Mouse (Mus musculus): ENCODE measurements at regions not wholly inside any gene's neighbourhood (a gene's known extent, or its start where the extent isn't known, plus 50 kb on each side); places are given as distances from the start of the nearest gene placed in this dataset.
A peak's percentile ranks its signal among the peaks of the same experiment; 100 is the strongest.

DNA sequence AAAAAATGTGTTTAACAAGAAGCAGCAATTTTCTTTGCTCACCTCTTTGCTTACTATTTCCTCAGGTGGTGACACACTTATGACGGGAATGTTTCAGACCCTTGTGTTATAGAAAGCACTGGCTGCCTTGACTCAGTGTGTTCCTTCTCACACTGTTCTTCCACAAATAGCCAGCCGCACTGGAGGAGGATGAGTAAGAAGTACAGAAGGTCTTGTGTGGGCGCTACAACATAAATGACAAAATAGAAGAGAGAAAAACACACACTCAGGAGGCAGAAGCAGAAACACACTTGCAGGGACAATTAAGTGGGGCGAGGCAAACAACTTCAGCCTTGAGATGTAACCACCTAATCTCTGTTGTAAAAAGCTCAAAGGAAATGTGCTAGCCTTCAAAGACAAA lies 292.2 kb upstream of the Pkn2 start:
- DNase-seq (ENCODE audit: low read depth): no peak

DNA sequence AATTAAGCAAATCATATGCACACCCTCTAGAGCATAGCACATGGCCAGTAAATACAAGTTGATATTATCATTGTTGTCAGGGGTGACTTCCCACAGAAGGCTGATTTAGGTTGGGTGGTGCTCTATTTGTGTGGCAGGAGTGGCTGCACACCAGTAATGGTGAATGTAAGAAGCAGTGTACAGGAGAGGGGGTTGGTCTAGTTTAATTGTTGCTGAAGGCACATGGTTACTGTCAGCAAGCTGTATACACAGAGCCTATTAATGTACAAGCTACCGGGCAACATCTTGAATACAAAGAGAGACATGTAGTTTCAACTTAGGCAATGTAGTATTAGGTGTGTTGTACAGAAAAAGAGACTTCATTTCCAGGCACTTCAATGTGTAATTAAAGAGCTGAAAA lies 280.6 kb upstream of the Pkn2 start:
- no peak for DNase-seq (ENCODE audit: low read depth)

DNA sequence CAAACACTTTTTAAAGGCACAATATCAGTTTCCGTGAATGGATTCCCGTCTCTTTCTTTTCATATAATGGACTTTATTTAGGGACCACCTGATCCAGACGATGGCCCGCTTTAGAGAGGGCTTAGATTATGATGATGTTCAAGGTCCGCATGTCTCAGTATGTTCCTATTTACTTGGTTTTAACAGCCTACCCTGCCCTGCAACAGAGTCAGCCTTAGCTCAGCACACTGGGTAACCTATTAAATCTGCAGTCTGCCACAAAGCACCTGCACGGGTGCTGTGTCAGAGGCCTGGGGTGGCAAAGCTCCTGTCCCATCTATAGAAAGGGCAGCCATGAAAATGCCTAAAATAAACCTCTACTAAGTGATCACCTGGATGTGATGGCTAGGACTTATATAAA lies 280.2 kb upstream of the Pkn2 start:
- no peak for DNase-seq (ENCODE audit: low read depth)

DNA sequence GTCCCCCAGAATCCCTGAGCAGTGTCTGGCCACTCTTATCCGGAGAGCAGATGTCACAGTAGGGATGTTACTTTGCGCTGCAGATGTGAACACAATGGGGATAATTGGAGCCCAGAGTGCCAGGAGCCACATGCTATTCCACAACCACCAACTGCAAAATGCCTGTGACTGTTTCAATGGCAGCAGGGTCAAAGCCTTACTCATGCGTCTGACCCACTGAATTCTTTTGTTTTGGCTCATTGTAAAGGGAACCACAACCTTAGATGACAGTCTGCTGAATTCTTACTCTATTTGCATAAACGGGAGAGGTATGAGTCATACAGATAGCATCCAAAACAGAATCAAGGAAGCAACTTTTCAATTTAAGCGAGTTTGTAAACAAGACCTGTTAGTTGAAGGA lies 276.8 kb upstream of the Pkn2 start:
- DNase-seq (ENCODE audit: low read depth): no peak

DNA sequence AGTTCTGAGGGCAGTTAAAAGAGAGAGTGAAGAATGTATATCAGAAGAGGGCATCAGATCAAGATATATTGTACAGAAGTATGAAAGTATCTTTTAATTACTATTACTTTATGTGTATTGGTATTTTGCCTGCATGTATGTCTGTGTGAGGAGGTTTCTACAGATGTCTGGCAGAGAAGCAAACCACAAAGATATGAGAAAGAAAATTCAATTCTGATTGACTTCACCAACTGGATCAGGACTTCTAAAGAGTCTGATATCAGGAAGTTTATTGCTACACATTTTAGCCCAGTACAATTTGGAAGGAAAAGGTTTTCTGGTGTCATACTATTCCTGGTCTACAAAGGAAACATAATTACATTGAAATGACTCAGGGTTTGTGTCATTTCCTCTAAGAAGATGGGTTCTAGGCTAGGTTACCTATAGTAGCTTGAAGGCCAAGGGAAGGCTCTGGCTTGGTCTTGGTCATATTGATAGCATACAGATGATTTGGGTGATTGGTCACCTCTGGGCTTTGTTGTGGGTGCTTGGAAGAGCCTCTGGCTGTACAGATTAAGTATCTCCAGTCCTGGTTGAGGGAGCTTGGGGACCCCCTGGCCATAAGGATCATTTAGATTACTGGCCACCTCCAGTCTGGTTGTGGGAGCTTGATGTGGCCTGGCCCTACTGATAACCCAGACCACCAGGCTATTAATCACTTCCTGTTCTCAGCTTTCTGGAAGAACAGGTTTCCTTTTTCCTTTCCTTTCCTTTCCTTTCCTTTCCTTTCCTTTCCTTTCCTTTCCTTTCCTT lies 275.1 kb upstream of the Pkn2 start:
- no peak for DNase-seq (ENCODE audit: low read depth)

DNA sequence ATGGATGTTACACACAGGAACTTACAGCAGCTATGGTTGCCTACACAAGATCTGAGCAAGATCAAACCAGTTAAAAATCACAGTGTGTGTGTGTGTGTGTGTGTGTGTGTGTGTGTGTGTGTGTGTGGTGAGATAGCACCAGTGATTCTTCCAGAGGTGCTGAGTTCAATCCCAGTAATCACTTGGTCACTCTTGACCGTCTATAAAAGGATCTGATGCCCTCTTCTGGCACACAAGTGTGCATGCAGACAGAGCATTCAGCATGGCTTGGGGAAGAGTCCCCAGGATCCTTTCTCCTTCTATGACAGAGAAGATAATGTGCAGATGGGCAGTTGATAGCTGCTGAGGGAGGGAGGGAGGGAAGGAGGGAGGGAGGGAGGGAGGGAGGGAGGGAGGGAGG lies 274.4 kb upstream of the Pkn2 start:
- no peak for DNase-seq (ENCODE audit: low read depth)

DNA sequence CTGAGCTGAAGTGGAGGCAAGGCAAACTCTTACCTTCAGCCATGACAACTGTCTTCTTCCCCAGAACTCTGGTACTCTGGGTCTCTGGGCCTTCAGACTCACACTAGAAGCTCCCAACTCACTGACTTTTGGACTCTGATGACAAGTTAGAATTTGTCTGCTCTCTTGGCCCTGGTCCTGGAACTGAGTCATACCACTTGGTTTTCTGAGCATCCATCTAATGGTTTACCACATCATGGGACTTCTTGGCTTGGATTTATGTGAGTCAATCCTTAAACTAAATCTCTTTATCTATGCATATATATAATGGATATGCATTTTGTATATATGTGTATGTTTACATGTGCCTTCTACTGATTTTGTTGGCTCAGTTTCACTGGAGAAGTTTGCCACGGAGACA lies 273.8 kb upstream of the Pkn2 start:
- no peak for DNase-seq (ENCODE audit: low read depth)

DNA sequence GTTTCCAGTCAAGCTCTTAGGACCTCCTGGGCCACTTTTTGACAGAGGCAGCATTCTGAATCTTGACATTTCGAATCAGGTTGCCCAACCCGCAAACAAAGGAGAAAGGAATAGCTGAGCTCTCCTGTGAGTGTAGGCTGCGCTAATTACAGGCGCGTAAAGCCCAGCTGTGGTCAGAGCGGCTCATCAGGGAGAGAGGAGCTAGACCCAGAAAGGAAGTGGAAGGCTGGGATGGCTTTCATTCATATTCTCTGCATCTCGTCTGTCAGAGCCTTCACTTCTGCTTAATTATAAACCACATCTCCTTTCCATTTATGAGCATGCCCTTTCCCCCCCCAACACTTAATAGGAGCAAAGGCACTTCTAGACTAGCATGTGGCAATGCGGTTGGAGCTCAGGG lies 265.7 kb upstream of the Pkn2 start:
- peak; percentile 19 for DNase-seq (ENCODE audit: low read depth)

DNA sequence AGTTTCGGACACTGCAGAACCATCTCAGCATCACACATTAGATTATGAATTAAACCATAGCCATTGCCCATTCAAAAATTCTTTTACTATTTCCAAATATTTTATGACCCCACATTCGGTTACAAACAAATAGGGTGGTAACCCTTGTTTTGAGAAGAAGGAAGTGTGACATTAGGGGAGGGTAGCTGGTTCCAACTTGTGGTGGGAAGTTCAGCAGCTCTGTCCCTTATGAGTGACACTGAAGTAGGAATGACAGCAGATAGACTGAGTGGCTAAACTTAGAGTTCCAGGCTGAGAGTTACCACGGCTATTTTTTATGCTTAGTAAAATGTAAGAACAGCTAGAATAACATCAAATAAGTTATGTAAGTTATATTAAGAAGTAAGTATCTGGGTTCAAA lies 257.1 kb upstream of the Pkn2 start:
- DNase-seq (ENCODE audit: low read depth): no peak

DNA sequence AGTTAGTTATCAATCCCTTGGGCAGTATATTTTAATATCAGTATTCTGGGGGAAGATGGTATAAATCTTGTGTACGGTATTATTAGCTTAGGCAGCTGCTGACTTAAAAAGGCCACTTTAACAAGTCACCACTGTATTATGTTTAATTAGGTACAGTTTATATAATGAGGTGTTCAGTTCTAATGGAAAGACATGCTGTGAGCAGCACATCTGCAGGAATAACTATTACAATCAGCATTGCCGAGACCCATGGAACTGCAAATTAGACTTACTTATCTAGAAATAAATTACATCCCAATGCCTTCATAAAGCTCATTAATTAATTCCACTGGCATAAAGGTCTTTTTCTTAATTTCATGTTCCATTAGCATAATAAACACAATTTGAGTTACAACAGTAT lies 252.7 kb upstream of the Pkn2 start:
- no peak for DNase-seq (ENCODE audit: low read depth)

DNA sequence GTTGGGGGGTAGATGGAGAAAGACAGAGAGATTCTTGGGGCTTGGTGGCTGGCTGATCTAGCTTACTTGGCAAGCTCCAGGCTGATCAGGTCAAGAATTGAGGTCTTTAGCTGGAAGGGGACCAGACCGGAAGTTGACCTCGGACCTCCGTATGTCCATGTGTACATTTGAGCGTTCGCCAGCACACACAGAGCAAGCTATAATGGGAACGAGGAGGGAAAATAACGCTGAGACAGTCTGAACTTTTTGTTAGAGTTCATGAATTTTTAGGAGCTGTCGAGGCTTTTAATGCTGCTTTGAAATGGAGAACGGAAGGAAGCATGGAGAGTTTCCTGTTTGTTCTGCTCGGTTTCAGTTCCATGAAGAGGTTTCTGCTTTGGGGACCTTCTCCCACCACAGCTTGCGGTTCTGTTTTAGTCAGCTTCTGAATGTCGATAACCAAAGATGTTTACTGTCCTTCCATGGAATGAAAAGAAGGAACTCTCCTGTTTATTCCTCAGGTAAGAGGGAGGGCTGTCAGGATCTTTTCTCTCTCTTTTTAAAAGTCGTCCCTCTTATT lies 226.0 kb upstream of the Pkn2 start:
- DNase-seq (ENCODE audit: low read depth): no peak

DNA sequence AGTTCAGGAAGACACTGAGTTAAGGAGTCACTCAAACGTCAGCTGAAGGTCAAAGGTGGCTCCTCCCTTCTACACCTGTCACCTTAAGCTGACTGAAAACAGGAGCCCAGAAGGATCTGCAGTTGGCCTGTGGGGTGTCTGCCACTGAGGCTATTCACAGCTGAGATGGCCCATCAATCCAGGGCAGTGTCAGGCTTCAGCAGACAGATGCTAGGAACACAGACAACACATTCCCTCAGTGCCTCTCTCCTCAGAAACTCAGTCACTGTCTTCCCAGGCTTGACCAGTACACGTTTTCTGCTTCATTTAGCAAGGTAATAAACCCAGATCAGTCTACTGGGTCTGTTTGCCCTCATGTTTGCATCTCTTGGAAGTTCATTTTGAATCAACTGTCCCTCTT lies 222.9 kb upstream of the Pkn2 start:
- DNase-seq (ENCODE audit: low read depth): no peak

DNA sequence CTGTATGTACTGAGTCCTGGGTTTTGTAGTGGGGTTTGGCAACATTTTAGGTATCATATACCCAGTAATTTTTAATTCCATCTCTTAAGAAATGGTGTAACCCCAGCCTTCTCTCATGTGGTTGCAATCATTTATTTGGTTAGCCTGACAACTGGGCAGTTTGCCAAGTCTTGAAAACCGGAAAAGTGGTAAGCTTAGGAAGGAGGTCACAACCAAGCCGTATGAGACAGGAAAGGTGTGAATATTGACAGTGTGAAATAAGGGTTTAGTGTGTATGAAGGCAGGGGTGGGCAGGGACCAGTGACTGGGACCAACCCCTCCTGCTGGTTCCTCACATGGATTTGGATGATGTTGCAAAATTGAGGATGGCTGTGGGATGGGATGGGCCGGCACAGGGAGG lies 221.5 kb upstream of the Pkn2 start:
- no peak for DNase-seq (ENCODE audit: low read depth)

DNA sequence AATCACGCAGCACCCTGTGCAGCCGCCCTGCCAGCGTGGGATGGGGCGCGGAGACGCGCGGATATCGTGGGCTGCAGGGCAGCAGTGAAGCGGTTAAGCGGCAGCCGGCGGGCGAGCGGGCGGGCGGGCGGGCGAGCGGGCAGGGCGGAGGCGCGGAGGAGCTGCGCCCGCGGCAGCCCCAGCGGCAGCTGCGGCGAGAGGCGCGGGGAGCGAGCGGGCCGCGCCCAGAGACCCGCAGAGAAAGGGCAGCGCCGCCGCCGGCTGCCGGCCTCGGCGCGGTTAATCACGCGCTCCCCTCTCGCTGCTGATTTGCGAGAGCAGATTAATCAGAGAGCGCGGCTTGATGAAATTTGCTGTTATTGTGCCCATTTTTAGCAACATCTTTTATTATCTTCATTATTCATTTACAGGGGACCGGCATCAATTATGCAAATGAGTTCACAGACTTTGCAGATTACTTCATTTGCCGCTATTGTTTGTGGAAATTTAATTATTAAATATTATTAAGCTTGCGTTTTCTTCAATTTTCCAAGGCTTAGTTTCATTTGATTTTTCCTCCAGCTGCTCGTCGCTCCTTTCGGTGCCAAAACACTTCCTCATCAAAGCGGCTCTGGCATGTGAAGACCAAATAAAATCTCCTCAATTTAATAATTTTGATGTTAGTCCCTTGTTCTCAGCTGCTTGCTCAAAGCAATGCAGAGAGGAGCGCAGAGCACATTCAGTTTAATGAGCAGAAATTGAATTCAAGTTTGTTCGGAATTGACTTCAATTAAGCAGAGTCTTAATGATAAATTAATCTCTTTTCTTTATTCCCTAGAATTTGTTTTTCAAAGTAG lies 219.2 kb upstream of the Pkn2 start:
- no peak for DNase-seq (ENCODE audit: low read depth)

DNA sequence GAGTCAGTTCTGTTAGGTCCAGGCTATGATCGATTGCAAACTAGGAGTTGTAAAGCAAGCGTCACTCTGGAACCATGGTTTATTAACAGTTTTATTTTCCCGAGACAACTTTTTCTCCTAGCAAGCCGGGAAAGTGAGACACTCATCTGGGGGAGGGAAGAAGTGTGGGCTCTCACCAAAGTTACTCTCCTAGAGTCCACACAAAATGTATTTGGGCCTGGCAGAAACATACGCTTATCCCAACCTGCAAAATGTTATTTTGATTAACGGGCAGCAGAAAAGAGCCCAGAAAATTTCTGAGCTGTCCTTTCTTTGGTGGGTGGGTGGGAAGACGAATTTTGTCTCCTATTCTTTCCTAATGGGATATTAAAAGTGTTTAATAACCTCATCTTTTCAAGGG lies 218.4 kb upstream of the Pkn2 start:
- no peak for DNase-seq (ENCODE audit: low read depth)

DNA sequence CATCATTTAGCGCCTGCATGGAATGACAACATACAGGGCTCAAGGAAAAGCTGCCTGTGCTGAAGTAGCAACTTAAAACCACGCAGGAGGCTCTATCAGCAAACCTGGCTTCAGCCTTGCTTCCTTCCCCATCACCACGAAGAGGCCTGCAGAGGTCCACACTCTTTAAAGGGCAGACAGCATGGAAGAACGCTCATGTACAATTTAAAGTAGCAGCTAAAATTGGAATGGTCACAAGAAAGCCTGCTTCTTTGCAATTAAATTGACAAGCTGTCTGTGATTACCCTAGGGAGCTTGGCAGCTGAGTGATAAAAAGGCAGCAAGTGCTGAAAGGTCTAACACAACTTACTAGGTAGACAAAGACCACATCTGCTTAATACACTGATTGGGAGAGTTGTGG lies 210.4 kb upstream of the Pkn2 start:
- no peak for DNase-seq (ENCODE audit: low read depth)

DNA sequence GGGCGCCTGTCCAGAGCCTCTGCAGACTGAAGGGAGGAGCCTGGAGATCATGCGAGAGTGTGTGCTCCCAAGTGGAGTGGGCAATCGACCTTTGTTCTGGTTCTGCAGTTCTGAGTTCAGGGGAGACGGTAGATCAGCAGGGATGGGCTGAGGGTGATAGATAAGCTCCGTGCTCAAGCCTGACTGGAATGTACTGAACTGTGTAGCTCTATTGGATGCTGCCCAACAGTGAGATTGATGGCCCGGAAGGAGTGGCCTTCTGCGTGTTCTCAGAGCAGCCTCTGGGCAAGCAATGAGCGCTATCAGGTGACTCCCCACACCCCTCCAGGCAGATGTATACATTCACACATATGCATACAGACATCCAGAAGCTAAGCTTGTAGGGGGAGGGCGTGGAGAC lies 209.1 kb upstream of the Pkn2 start:
- no peak for DNase-seq (ENCODE audit: low read depth)

DNA sequence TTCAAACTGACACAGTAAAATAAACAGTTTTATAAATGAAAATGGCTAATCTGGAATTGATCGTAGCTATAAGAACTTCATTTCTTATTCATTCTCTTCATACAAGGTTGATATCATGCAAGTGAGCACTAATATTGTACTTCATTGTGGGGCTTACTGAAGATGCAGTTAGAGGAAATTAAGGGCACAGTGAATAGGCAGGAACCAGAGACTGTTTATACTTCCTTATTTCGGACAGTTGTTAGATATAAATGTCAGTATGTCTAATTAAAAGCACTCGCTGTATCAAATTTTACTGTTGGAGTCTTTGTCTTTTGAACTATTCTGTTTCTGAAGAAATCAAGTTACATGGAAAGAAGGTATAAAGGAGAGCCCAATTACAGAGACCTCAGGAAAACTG lies 208.5 kb upstream of the Pkn2 start:
- no peak for DNase-seq (ENCODE audit: low read depth)

DNA sequence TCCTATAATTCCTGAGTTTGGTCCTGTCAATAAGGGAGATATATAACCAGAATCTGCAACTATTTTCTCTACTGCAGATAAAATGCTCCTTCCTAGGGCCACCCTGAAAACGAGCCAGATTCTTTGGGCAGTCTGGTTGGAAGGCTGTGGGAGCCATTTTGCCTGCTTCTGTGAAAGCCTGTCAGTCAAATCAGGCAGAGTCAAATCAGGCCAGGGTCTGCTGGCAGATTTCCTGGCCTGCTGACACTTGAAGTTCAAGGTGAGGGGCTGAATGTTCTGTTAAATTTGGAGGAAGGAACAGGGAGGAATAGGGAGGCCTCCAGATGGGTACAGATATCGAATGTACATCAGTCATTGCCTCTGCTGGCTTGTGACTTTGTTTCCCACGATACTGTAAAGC lies 206.0 kb upstream of the Pkn2 start:
- no peak for DNase-seq (ENCODE audit: low read depth)

DNA sequence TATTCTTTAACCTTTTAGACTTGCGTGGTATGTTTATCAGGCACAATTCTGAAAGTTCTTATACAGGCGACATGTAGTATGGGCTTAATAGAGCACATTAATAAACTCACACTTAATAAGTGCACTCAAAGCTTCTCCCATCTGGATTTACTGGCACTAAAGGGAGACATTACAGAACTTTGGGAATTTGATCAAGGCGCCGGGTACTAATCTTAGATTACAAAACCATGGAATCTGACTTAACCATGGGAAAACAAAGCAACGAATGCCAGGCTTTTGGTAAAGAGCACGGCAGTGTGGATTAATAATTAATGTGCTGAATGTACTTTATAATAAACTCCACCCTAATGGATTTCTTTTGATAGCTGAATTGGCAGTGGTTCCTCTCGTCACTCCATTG lies 196.5 kb upstream of the Pkn2 start:
- DNase-seq (ENCODE audit: low read depth): no peak

DNA sequence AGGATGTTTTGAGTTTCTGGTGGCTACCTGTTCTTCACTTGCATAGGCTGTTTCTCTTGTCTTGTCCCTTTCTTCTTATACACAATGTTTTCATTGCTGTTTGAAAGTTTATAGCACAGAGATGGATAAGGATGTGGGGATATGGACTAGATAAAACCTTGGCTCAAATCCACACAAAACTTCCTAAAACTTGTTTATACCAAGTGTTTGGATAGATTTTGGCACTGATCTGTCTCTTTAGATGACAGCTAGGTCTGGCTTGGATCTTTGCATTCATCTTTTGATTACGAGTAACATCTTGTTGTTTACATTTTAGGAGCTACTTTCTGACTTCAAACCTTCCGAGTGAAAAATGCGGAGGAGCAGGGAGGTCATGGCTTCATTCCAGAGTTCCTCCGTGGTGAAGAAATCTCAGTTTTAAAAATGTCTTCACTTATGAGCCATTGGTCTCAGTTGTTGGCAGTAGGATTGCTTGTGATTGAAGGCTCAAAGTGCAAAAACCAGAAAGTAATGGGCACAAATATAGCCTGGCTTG lies 190.1 kb upstream of the Pkn2 start:
- no peak for DNase-seq (ENCODE audit: low read depth)

DNA sequence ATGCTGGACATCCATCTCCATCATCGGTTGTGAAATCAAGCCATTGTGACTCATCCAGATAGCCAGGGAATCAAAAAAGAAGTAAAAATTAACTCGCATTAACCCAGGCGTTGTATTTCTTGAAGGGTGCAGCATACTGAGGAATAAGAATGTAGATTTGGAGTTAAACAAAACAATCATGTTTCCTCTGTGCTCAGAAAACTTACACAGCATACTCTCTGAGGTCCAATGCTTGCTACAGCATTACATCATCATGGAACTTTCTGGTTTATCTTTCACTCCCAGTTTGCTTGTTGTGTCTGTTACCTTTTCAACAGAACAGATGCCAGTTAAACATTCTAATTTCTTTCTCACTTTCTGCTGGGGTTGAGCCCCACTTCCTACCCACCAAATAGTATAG lies 173.1 kb upstream of the Pkn2 start:
- DNase-seq (ENCODE audit: low read depth): no peak

Data from c-Kit-positive CD71-negative TER-119-negative erythroid progenitor cells, embryonic 14.5 days (primary cell).